Comparison of ENCODE assay signal across 7 mouse cellular contexts in genomic region chr4:59034325-59034917, GRCm38 (mm10). TPM values are rescaled to one million over a fixed set of nuclear protein-coding genes. Genes with fewer than 3 reads are reported as not detected.
DNase-seq lines count a peak whose midpoint lies in the region; ATAC-seq and TF ChIP-seq lines count a peak whose summit lies in the region.

No protein-coding gene starts in this region.

- H3K4me3 ChIP-seq in lung, postnatal 0 days (ENCODE audit: low read depth, low read length), result peak overlapping the region; percentile 76; the same call in 1 of the 2 replicates
- H3K4me3 ChIP-seq in cerebellum, adult 2 months (replicated peaks; ENCODE audit: insufficient read depth, low read depth, low read length), result peak overlapping the region; percentile 73
- H3K4me3 ChIP-seq in forebrain, embryonic 13.5 days, result peak overlapping the region; percentile 84
- peak overlapping the region; percentile 68 for H3K4me3 ChIP-seq in liver, embryonic 15.5 days (replicated peaks)

- no peak for TF ChIP-seq EP300 in lung, postnatal 0 days (IDR thresholded peaks at IDR 0.05)

- H3K9ac ChIP-seq in lung, postnatal 0 days (replicated peaks; ENCODE audit: low read depth), result no peak overlapping the region
- H3K9ac ChIP-seq in forebrain, embryonic 13.5 days, result peak overlapping the region; percentile 91; the same call in 1 of the 2 replicates
- H3K9ac ChIP-seq in liver, embryonic 15.5 days, result no peak overlapping the region

- WGBS in lung, postnatal 0 days, result 68% methylated on average over 10 of the region's 10 CpGs
- WGBS in cerebellum, adult 2 months, result 74% methylated on average over 10 of the region's 10 CpGs
- WGBS in forebrain, embryonic 13.5 days, result 66% methylated on average over 10 of the region's 10 CpGs
- WGBS in liver, embryonic 15.5 days (ENCODE audit: insufficient replicate concordance), result 73% methylated on average over 10 of the region's 10 CpGs

- no peak for TF ChIP-seq CTCF in lung, postnatal 0 days (IDR thresholded peaks at IDR 0.05)
- TF ChIP-seq CTCF in cerebellum, adult 2 months (IDR thresholded peaks at IDR 0.05; ENCODE audit: borderline replicate concordance, insufficient read depth, low read depth, low read length), result no peak

- H3K4me1 ChIP-seq in lung, postnatal 0 days (ENCODE audit: insufficient read depth, low read depth, low read length), result no peaks in the 10 kb centered on the region
- no peaks in the 10 kb centered on the region; the same call in 1 of the 2 replicates for H3K4me1 ChIP-seq in cerebellum, adult 2 months (ENCODE audit: control insufficient read depth, insufficient read depth, low read length)
- H3K4me1 ChIP-seq in forebrain, embryonic 13.5 days, result peaks cover 12% of the 10 kb centered on the region; the same call in 1 of the 2 replicates
- peaks cover 19% of the 10 kb centered on the region for H3K4me1 ChIP-seq in liver, embryonic 15.5 days (replicated peaks)

- H3K27me3 ChIP-seq in lung, postnatal 0 days (replicated peaks; ENCODE audit: insufficient read depth, low read length), result no peaks in the 10 kb centered on the region
- H3K27me3 ChIP-seq in cerebellum, adult 2 months (ENCODE audit: control insufficient read depth, insufficient read depth, low read length), result no peaks in the 10 kb centered on the region
- no peaks in the 10 kb centered on the region for H3K27me3 ChIP-seq in forebrain, embryonic 13.5 days
- H3K27me3 ChIP-seq in liver, embryonic 15.5 days, result no peaks in the 10 kb centered on the region

- TF ChIP-seq POLR2A in cerebellum, adult 2 months (IDR thresholded peaks at IDR 0.05; ENCODE audit: borderline replicate concordance, insufficient read depth, low read length), result no peak

- H3K27ac ChIP-seq in lung, postnatal 0 days (ENCODE audit: low read length), result no peak overlapping the region
- no peak overlapping the region for H3K27ac ChIP-seq in cerebellum, adult 2 months (ENCODE audit: insufficient read depth, low read length)
- peak overlapping the region; percentile 86; the same call in 1 of the 2 replicates for H3K27ac ChIP-seq in forebrain, embryonic 13.5 days
- no peak overlapping the region for H3K27ac ChIP-seq in liver, embryonic 15.5 days (replicated peaks)

- ATAC-seq in lung, postnatal 0 days, result no peak
- ATAC-seq in forebrain, embryonic 13.5 days, result peak; percentile 27
- no peak for ATAC-seq in liver, embryonic 15.5 days (ENCODE audit: insufficient read depth)

- no peaks in the 10 kb centered on the region for H3K36me3 ChIP-seq in lung, postnatal 0 days (ENCODE audit: insufficient read depth, low read length)
- no peaks in the 10 kb centered on the region for H3K36me3 ChIP-seq in forebrain, embryonic 13.5 days (ENCODE audit: poor library complexity, severe bottlenecking)
- H3K36me3 ChIP-seq in liver, embryonic 15.5 days (replicated peaks), result no peaks in the 10 kb centered on the region

- no peaks in the 10 kb centered on the region for H3K9me3 ChIP-seq in lung, postnatal 0 days (ENCODE audit: low read length)
- no peaks in the 10 kb centered on the region for H3K9me3 ChIP-seq in forebrain, embryonic 13.5 days (replicated peaks)
- H3K9me3 ChIP-seq in liver, embryonic 15.5 days (replicated peaks), result no peaks in the 10 kb centered on the region

- DNase-seq in lung, postnatal 0 days (ENCODE audit: low spot score), result peak; percentile 5
- no peak for DNase-seq in lung, postnatal 25 days (ENCODE audit: low spot score)
- DNase-seq in cerebellum, adult 2 months, result peak; percentile 22 to 23
- DNase-seq in natural killer cell, adult 2 months (ENCODE audit: low spot score in 2 of 2), result no peak
- no peak for DNase-seq in urinary bladder, postnatal 4 days (ENCODE audit: low spot score in 2 of 2)

- peak overlapping the region; percentile 87 for H3K4me2 ChIP-seq in lung, postnatal 0 days (replicated peaks; ENCODE audit: low read depth, low read length)
- H3K4me2 ChIP-seq in forebrain, embryonic 13.5 days, result peak overlapping the region; percentile 65
- peak overlapping the region; percentile 86 for H3K4me2 ChIP-seq in liver, embryonic 15.5 days

RNA-seq across cellular contexts. Expression of gene Gng10, which starts 0.5 kb away (rescaled TPM):
- polyA plus RNA-seq in lung, postnatal 0 days (2015; fragmentation: Nextera tagmentation; extraction: Ambion mirVana), result 38.4 TPM in 2 replicates
- polyA plus RNA-seq in cerebellum, adult 2 months (2012; rRNA removed), result 24.5 and 26.2 TPM in 2 replicates
- 149 and 156 TPM in 2 replicates for polyA plus RNA-seq in forebrain, embryonic 13.5 days (2015; fragmentation: Nextera tagmentation; extraction: Ambion mirVana)
- 16.8 and 20.0 TPM in 2 replicates for polyA plus RNA-seq in liver, embryonic 15.5 days (2015; fragmentation: Nextera tagmentation; extraction: Ambion mirVana)

RNA-seq across cellular contexts. Expression of gene Gm20503, which starts 31.4 kb away (rescaled TPM):
- 18.9 and 23.2 TPM in 2 replicates for polyA plus RNA-seq in lung, postnatal 0 days (2015; fragmentation: Nextera tagmentation; extraction: Ambion mirVana)
- polyA plus RNA-seq in cerebellum, adult 2 months (2012; rRNA removed), result not detected in 2 replicates
- polyA plus RNA-seq in forebrain, embryonic 13.5 days (2015; fragmentation: Nextera tagmentation; extraction: Ambion mirVana), result 7.7 and 8.7 TPM in 2 replicates
- 7.5 and 8.5 TPM in 2 replicates for polyA plus RNA-seq in liver, embryonic 15.5 days (2015; fragmentation: Nextera tagmentation; extraction: Ambion mirVana)

RNA-seq across cellular contexts. Expression of gene Dnajc25, which starts 39.6 kb away (rescaled TPM):
- 14.1 and 16.6 TPM in 2 replicates for polyA plus RNA-seq in lung, postnatal 0 days (2015; fragmentation: Nextera tagmentation; extraction: Ambion mirVana)
- polyA plus RNA-seq in cerebellum, adult 2 months (2012; rRNA removed), result 3.1 and 3.7 TPM in 2 replicates
- polyA plus RNA-seq in forebrain, embryonic 13.5 days (2015; fragmentation: Nextera tagmentation; extraction: Ambion mirVana), result 4.2 and 5.9 TPM in 2 replicates
- 4.9 and 6.2 TPM in 2 replicates for polyA plus RNA-seq in liver, embryonic 15.5 days (2015; fragmentation: Nextera tagmentation; extraction: Ambion mirVana)

RNA-seq across cellular contexts. Expression of gene Ptgr1, which starts 47.5 kb away (rescaled TPM):
- 21.6 and 23.5 TPM in 2 replicates for polyA plus RNA-seq in lung, postnatal 0 days (2015; fragmentation: Nextera tagmentation; extraction: Ambion mirVana)
- polyA plus RNA-seq in cerebellum, adult 2 months (2012; rRNA removed), result 1.1 and 1.7 TPM in 2 replicates
- polyA plus RNA-seq in forebrain, embryonic 13.5 days (2015; fragmentation: Nextera tagmentation; extraction: Ambion mirVana), result 6.3 and 6.8 TPM in 2 replicates
- 12.4 and 15.1 TPM in 2 replicates for polyA plus RNA-seq in liver, embryonic 15.5 days (2015; fragmentation: Nextera tagmentation; extraction: Ambion mirVana)

Comparison
In these comparisons a context has a peak if more than half of its experiments do, and no peak if none do; other contexts are left out.
1. DNase-seq: peak in lung, postnatal 0 days (single experiment) and cerebellum, adult 2 months (2 of 2); none in lung, postnatal 25 days (single experiment), natural killer cell, adult 2 months (0 of 2) and urinary bladder, postnatal 4 days (0 of 2).
2. Peak in every context shown above with its lines, with median percentiles within 50 percentile points of each other: H3K4me2 ChIP-seq and H3K4me3 ChIP-seq.